Mouse (Mus musculus): ENCODE results near the gene C87436.

DNA sequence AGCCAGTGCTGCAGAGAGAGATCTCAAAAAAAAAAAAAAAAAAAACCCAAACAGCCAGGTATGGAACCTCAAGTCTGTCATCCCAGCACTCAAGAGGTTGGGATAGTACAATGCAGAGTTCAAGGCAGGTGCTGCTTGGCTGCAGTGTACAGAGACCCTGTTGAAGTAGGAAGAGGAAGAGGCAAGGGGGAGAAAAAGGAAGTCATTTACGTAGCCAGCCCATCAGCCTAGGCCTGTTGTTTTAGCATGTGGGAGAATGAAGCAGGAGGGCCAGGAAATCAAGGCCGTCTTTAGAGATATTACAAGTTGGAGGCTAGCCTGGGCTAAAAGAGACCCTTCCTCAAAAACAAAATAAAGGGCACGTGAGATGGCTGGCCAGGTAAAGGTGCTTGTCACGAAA is 65.3 kb downstream of the C87436 start:
- TF ChIP-seq POLR2A (IDR thresholded peaks at IDR 0.05; ENCODE audit: borderline replicate concordance, extremely low read depth, low read depth, low read length) (no peak), CTCF (IDR thresholded peaks at IDR 0.05; ENCODE audit: insufficient read depth, low read length) (no peak)

Measured in lung, adult 2 months (tissue).